31 mouse cellular contexts compared by ENCODE assay signal in the genomic region with DNA sequence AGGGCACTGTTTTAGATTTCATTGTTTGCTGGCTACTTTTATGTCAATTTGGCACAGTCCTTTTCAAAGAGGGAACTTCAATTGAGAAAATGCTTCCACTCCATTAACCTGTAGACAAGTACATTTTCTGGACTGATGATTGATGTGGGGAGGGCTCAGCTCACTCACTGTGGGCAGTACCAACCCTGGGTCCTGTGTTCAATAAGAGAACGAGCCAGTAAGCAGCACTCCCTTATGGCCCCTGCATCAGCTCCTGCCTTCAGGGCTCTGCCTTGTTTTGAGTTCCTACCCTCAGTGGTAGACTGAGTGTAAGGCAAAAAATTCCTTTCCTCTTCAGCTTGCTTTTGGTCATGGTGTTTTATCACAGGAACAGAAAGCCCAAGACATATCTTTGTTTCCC.
"Had no signal": no experiment of that assay in that cellular context is flagged by ENCODE, and none has a peak within 500 bp of the region (broad histone marks: within the 10 kb centered on the region; RNA-seq: fewer than 3 reads in every experiment).

No protein-coding gene starts in this region.

- H3K9ac ChIP-seq: limb, embryonic 12.5 days; limb, embryonic 13.5 days; limb, embryonic 15.5 days; liver, embryonic 12.5 days; liver, embryonic 13.5 days; liver, embryonic 14.5 days; liver, embryonic 15.5 days; liver, postnatal 0 days; lung, embryonic 14.5 days; lung, embryonic 15.5 days; midbrain, embryonic 12.5 days; midbrain, embryonic 13.5 days; midbrain, embryonic 15.5 days had no signal

- ATAC-seq: liver, embryonic 12.5 days; liver, postnatal 0 days; lung, postnatal 0 days; midbrain, embryonic 13.5 days; midbrain, embryonic 15.5 days; midbrain, embryonic 16.5 days had no signal

- H3K9me3 ChIP-seq: limb, embryonic 10.5 days; limb, embryonic 12.5 days; limb, embryonic 13.5 days; limb, embryonic 15.5 days; liver, embryonic 12.5 days; liver, embryonic 13.5 days; liver, embryonic 15.5 days; lung, embryonic 15.5 days; megakaryocyte, embryonic 14.5 days; midbrain, embryonic 10.5 days; midbrain, embryonic 12.5 days; midbrain, embryonic 13.5 days; midbrain, embryonic 15.5 days had no signal

- H3K27me3 ChIP-seq: limb, embryonic 12.5 days; limb, embryonic 13.5 days; limb, embryonic 15.5 days; liver, embryonic 12.5 days; liver, embryonic 13.5 days; liver, embryonic 15.5 days; lung, embryonic 15.5 days; megakaryocyte, embryonic 14.5 days; midbrain, embryonic 12.5 days; midbrain, embryonic 13.5 days; midbrain, embryonic 15.5 days had no signal

- DNase-seq: left cerebral cortex, postnatal 4 days; liver; liver, embryonic 13.5 days; liver, postnatal 0 days; lung, adult 18-20 months; lung, adult 2 months; lung, embryonic 14.5 days; lung, postnatal 10 days; lung, postnatal 14 days; lung, postnatal 4 days; midbrain, embryonic 14.5 days had no signal

- H3K4me1 ChIP-seq: limb, embryonic 12.5 days; limb, embryonic 13.5 days; limb, embryonic 15.5 days; lung, embryonic 15.5 days; midbrain, embryonic 10.5 days; midbrain, embryonic 12.5 days; midbrain, embryonic 13.5 days; midbrain, embryonic 15.5 days had no signal

- H3K4me2 ChIP-seq: limb, embryonic 12.5 days; limb, embryonic 13.5 days; limb, embryonic 15.5 days; liver, embryonic 11.5 days; liver, embryonic 12.5 days; liver, embryonic 13.5 days; liver, embryonic 15.5 days; lung, embryonic 14.5 days; lung, embryonic 15.5 days; midbrain, embryonic 11.5 days; midbrain, embryonic 12.5 days; midbrain, embryonic 13.5 days; midbrain, embryonic 15.5 days had no signal

- H3K4me3 ChIP-seq: left cerebral cortex, adult 2 months; limb, embryonic 10.5 days; limb, embryonic 12.5 days; limb, embryonic 13.5 days; limb, embryonic 15.5 days; liver, embryonic 12.5 days; liver, embryonic 13.5 days; liver, embryonic 15.5 days; lung, embryonic 15.5 days; megakaryocyte, embryonic 14.5 days; midbrain, embryonic 10.5 days; midbrain, embryonic 12.5 days; midbrain, embryonic 13.5 days; midbrain, embryonic 15.5 days; myocyte had no signal

- H3K27ac ChIP-seq: left cerebral cortex, adult 2 months; limb, embryonic 10.5 days; limb, embryonic 12.5 days; limb, embryonic 13.5 days; limb, embryonic 15.5 days; liver, embryonic 12.5 days; liver, embryonic 13.5 days; liver, embryonic 14.5 days; liver, embryonic 15.5 days; lung, embryonic 15.5 days; macrophage; midbrain, embryonic 10.5 days; midbrain, embryonic 12.5 days; midbrain, embryonic 13.5 days; midbrain, embryonic 15.5 days had no signal

- H3K36me3 ChIP-seq: midbrain, embryonic 15.5 days had no signal
